ENCODE assay signal across 10 mouse cellular contexts in the genomic region with DNA sequence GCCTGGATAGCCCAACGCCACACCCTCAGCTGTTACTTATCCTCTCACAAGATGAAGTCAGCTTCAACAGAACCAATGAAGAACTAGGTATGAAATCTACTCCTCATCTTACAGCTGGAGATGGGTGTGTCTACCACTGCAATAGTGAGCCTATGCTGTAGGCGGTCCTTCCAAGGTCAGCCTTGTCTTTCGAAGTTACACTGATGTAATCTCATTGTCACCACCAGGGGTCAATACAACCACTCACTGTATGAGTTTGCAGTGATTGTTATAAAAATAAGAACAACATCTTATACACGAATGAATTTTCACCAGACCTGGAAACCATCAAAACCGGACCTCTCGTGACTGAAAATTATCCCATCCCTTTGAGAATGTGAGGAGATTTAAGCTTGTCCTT. TPM values are rescaled to one million over a fixed set of nuclear protein-coding genes. Genes with fewer than 3 reads are reported as not detected.
A peak's percentile ranks its signal among the peaks of the same experiment; 100 is the strongest.
DNase-seq lines count a peak whose midpoint lies in the region; ATAC-seq lines count a peak whose summit lies in the region.
"Had no signal": no experiment of that assay in that cellular context is flagged by ENCODE, and none has a peak within 500 bp of the region (broad histone marks: within the 10 kb centered on the region; RNA-seq: fewer than 3 reads in every experiment).

No protein-coding gene starts in this region.

- no peaks in the 10 kb centered on the region for H3K4me1 ChIP-seq in kidney, embryonic 14.5 days (ENCODE audit: control insufficient read depth, insufficient read depth, low read length)
- H3K4me1 ChIP-seq in limb, embryonic 10.5 days, result no peaks in the 10 kb centered on the region
- H3K4me1 ChIP-seq: embryonic facial prominence, embryonic 13.5 days had no signal

- ATAC-seq in kidney, embryonic 14.5 days (ENCODE audit: low FRiP score, low TSS enrichment), result peak; percentile 28; the same call in 1 of the 2 replicates
- peak; percentile 77; the same call in 1 of the 2 replicates for ATAC-seq in granulocyte monocyte progenitor cell, adult 5-6 weeks (replicated peaks; ENCODE audit: poor library complexity, severe bottlenecking)

- no peaks in the 10 kb centered on the region for H3K9me3 ChIP-seq in kidney, embryonic 14.5 days (ENCODE audit: control insufficient read depth, low read length)
- no peaks in the 10 kb centered on the region for H3K9me3 ChIP-seq in limb, embryonic 10.5 days (replicated peaks)
- H3K9me3 ChIP-seq: embryonic facial prominence, embryonic 13.5 days had no signal

- no peak overlapping the region for H3K27ac ChIP-seq in kidney, embryonic 14.5 days (ENCODE audit: low read depth, low read length)
- no peak overlapping the region for H3K27ac ChIP-seq in limb, embryonic 10.5 days
- H3K27ac ChIP-seq: embryonic facial prominence, embryonic 13.5 days had no signal

- H3K36me3 ChIP-seq in kidney, embryonic 14.5 days (ENCODE audit: control insufficient read depth, insufficient read depth, low read length), result no peaks in the 10 kb centered on the region
- no peaks in the 10 kb centered on the region for H3K36me3 ChIP-seq in limb, embryonic 10.5 days
- H3K36me3 ChIP-seq: embryonic facial prominence, embryonic 13.5 days had no signal

- H3K4me3 ChIP-seq in kidney, embryonic 14.5 days (ENCODE audit: low read length), result no peak overlapping the region
- no peak overlapping the region for H3K4me3 ChIP-seq in limb, embryonic 10.5 days
- H3K4me3 ChIP-seq: embryonic facial prominence, embryonic 13.5 days had no signal

- H3K9ac ChIP-seq in kidney, embryonic 14.5 days (ENCODE audit: low read depth, low read length), result no peak overlapping the region
- H3K9ac ChIP-seq: embryonic facial prominence, embryonic 13.5 days had no signal

- DNase-seq in adrenal gland, adult (ENCODE audit: inconsistent age in 2 of 2, low spot score in 1 of 2), result peak; percentile 15 to 80
- DNase-seq in adrenal gland, adult 18-20 months (ENCODE audit: low spot score in 2 of 2), result no peak
- DNase-seq in kidney, postnatal 10 days, result no peak
- DNase-seq in ES-CJ7 (ENCODE audit: low read depth, low spot score), result peak; percentile 69
- no peak for DNase-seq in urinary bladder, adult 2 months (ENCODE audit: low spot score)
- DNase-seq in limb, embryonic 10.5 days (ENCODE audit: low spot score), result no peak

- no peak overlapping the region for H3K4me2 ChIP-seq in kidney, embryonic 14.5 days (replicated peaks; ENCODE audit: low read depth, low read length)
- H3K4me2 ChIP-seq: embryonic facial prominence, embryonic 13.5 days had no signal

- 80% methylated on average over 6 of the region's 6 CpGs for WGBS in kidney, embryonic 14.5 days
- WGBS in limb, embryonic 10.5 days, result 81% methylated on average over 6 of the region's 6 CpGs

- no peaks in the 10 kb centered on the region for H3K27me3 ChIP-seq in kidney, embryonic 14.5 days (ENCODE audit: control insufficient read depth, insufficient read depth, low read length)
- no peaks in the 10 kb centered on the region for H3K27me3 ChIP-seq in limb, embryonic 10.5 days (ENCODE audit: low read depth, poor library complexity, severe bottlenecking)
- H3K27me3 ChIP-seq: embryonic facial prominence, embryonic 13.5 days had no signal

RNA-seq across cellular contexts. Expression of a gene that starts 16.4 kb away (rescaled TPM):
- total RNA-seq in adrenal gland, adult 18-20 months (2021), result 1 to 10 TPM in 1 of 2 experiments, not detected in 1; 2.0 TPM
- polyA plus RNA-seq in kidney, embryonic 14.5 days (2014; fragmentation: Nextera tagmentation; extraction: Ambion mirVana), result not detected in 2 replicates
- total RNA-seq in granulocyte monocyte progenitor cell, adult 5-6 weeks (2014; fragmentation: Nextera tagmentation), result not detected in 2 replicates
- not detected in 2 replicates for total RNA-seq in granulocyte monocyte progenitor cell, adult 5-6 weeks (2017)
- not detected in 2 replicates for polyA plus RNA-seq in urinary bladder, adult 2 months (2012; rRNA removed)
- polyA plus RNA-seq in limb, embryonic 10.5 days (2016; fragmentation: Nextera tagmentation; extraction: Ambion mirVana), result not detected in 2 replicates
- polyA plus RNA-seq: C2C12; embryonic facial prominence, embryonic 13.5 days had no signal

Comparison
In these comparisons a context has a peak if more than half of its experiments do, and no peak if none do; other contexts are left out.
1. DNase-seq: peak in adrenal gland, adult (2 of 2) and ES-CJ7 (single experiment); none in adrenal gland, adult 18-20 months (0 of 2), kidney, postnatal 10 days (single experiment), urinary bladder, adult 2 months (single experiment) and limb, embryonic 10.5 days (single experiment).